Mouse (Mus musculus) forebrain, embryonic 14.5 days (tissue): ENCODE results near the gene Ttc12. TPM values are rescaled to one million over a fixed set of nuclear protein-coding genes. Genes with fewer than 3 reads are reported as not detected.
A peak's percentile ranks its signal among the peaks of the same experiment; 100 is the strongest.

Source experiments
- ATAC-seq: fragments of 200-750 bp; cut with Nextera tagmentation; 2 replicates; pipeline ENCODE4 v1.8.0; 2017; ENCODE audit warnings: mild to moderate bottlenecking, moderate library complexity
- DNase-seq: peaks from one replicate; pipeline ENCODE4 v3.0.0-alpha.2; 2015; ENCODE audit warnings: low spot score
- H3K27ac ChIP-seq: fragments of 300-500 bp; sonication (generic); 2 replicates; pipeline ENCODE4 v1.5.1; 2014; ENCODE audit warnings: low read depth, mild to moderate bottlenecking, control low read depth, low read length, moderate library complexity
- H3K27me3 ChIP-seq: fragments of 300-500 bp; sonication (generic); replicated peaks from 2 replicates; pipeline ENCODE4 v1.6.1; 2014; ENCODE audit warnings: low read length, control low read depth, mixed read lengths; ENCODE audit not compliant: control insufficient read depth, insufficient read depth
- H3K36me3 ChIP-seq: fragments of 300-500 bp; sonication (generic); 2 replicates; pipeline ENCODE4 v1.6.1; 2014; ENCODE audit warnings: low read length, control low read depth; ENCODE audit not compliant: control insufficient read depth, insufficient read depth
- H3K4me1 ChIP-seq: fragments of 300-500 bp; sonication (generic); 2 replicates; pipeline ENCODE4 v1.6.1; 2014; ENCODE audit warnings: antibody characterized with exemption, low read length, control low read depth; ENCODE audit not compliant: control insufficient read depth, insufficient read depth
- H3K4me2 ChIP-seq: fragments of 300-500 bp; sonication (generic); 2 replicates; pipeline ENCODE4 v1.6.1; 2014; ENCODE audit warnings: mild to moderate bottlenecking, control low read depth, low read length
- H3K4me3 ChIP-seq: fragments of 300-500 bp; sonication (generic); 2 replicates; pipeline ENCODE4 v1.5.1; 2014; ENCODE audit warnings: low read depth, low read length, control low read depth
- H3K9ac ChIP-seq: fragments of 300-500 bp; sonication (generic); 2 replicates; pipeline ENCODE4 v1.6.1; 2014; ENCODE audit warnings: mild to moderate bottlenecking, low read length, control low read depth, moderate library complexity
- H3K9me3 ChIP-seq: fragments of 300-500 bp; sonication (generic); replicated peaks from 2 replicates; pipeline ENCODE4 v1.6.1; 2016; ENCODE audit warnings: low read length, control low read depth, mixed read lengths; ENCODE audit not compliant: control insufficient read depth
- WGBS: fragments of 180-500 bp; shearing (Covaris S2); extraction: QIAGEN DNeasy Blood & Tissue Kit; methylation state at CpG from one replicate; pipeline ENCODE4 v1.1.7; 2014; 5-methylcytosine and 5-hydroxymethylcytosine counted together
- polyA plus RNA-seq: library from polyadenylated mRNA; unstranded; fragments of >200 nt; fragmentation: Nextera tagmentation; extraction: Ambion mirVana; gene quantifications from 2 replicates; pipeline ENCODE4 v1.2.1, GENCODE M21; 2014

Gene Ttc12
- polyA plus RNA-seq, 1 experiment from 2014 or later = 1.0 TPM

DNA sequence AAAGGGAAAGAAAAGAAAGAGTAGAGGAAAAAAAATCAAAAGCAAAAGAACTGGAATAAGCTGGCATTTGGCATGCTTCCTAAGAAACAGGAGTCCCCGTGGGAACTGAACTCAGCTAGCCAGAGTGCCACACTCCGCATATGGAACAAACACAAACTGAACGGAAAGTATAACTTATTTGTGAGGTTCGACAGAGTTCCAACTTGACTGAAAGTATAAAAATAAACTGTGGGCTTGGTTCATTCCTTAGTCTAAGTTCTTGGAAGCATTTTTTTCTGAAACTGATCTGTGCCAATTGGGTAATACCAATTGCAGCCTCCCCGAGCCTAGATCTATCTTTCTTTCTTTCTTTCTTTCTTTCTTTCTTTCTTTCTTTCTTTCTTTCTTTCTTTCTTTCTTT lies 18.6 kb upstream of the Ttc12 start:
- no peaks in the 10 kb centered on the region for H3K27me3 ChIP-seq
- 47% methylated on average over 5 of the region's 5 CpGs for WGBS
- ATAC-seq = no peak
- H3K9me3 ChIP-seq = no peaks in the 10 kb centered on the region
- no peak overlapping the region for H3K9ac ChIP-seq
- H3K36me3 ChIP-seq = peaks cover 55% of the 10 kb centered on the region
- no peak overlapping the region for H3K4me3 ChIP-seq
- H3K4me2 ChIP-seq = no peak overlapping the region
- no peak overlapping the region for H3K27ac ChIP-seq
- DNase-seq = no peak
- no peaks in the 10 kb centered on the region for H3K4me1 ChIP-seq

DNA sequence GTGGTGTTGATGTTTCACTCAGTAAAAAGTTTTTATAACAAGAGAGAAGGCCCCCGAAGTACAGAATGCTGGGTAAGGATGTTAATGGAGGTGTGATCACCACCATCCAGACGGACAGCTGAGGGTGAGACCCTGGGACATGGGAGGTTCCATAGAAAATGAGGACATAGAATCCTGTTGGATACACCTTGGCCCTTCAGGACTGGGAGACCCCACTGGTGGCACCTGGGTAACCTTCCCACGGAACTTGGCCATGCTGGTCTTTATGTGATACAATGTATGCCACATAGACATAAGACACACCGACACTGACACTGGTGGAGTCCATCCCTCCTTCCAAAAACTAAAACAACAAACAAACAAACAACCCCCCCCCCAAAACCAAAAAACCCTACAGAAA lies 16.2 kb upstream of the Ttc12 start:
- no peak overlapping the region for H3K9ac ChIP-seq
- H3K4me3 ChIP-seq = no peak overlapping the region
- H3K27ac ChIP-seq = no peak overlapping the region
- peaks cover 34% of the 10 kb centered on the region for H3K36me3 ChIP-seq
- 90% methylated on average over 4 of the region's 4 CpGs for WGBS
- no peak overlapping the region for H3K4me2 ChIP-seq
- H3K4me1 ChIP-seq = no peaks in the 10 kb centered on the region
- ATAC-seq = no peak
- no peaks in the 10 kb centered on the region for H3K9me3 ChIP-seq
- H3K27me3 ChIP-seq = no peaks in the 10 kb centered on the region
- DNase-seq = no peak

DNA sequence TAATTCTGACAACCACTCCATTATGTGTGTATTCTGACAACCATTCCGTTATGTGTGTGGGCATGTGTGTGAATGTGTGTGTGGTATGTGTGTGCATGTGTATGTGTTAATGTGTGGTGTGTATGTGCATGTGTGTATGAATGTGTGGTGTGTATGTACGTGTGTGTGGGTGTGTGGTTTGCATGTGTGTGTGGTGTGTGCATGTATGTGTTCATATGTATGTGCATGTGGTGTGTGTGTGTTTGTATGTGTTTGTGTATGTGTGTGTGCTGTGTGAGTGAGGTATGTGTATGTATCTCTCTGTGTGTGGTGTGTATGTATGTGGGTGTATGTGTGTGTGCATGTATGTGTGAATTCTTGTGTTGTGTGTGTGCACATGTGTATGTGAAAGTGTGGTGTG lies 13.9 kb upstream of the Ttc12 start:
- Histone ChIP-seq H3K27ac (no peak overlapping the region), H3K4me1 (no peaks in the 10 kb centered on the region), H3K4me3 (no peak overlapping the region), H3K27me3 (no peaks in the 10 kb centered on the region), H3K9me3 (no peaks in the 10 kb centered on the region), H3K36me3 (peaks cover 12% of the 10 kb centered on the region), H3K9ac (no peak overlapping the region), H3K4me2 (no peak overlapping the region)
- WGBS = 95% methylated on average over 2 of the region's 2 CpGs
- DNase-seq = no peak
- no peak for ATAC-seq

DNA sequence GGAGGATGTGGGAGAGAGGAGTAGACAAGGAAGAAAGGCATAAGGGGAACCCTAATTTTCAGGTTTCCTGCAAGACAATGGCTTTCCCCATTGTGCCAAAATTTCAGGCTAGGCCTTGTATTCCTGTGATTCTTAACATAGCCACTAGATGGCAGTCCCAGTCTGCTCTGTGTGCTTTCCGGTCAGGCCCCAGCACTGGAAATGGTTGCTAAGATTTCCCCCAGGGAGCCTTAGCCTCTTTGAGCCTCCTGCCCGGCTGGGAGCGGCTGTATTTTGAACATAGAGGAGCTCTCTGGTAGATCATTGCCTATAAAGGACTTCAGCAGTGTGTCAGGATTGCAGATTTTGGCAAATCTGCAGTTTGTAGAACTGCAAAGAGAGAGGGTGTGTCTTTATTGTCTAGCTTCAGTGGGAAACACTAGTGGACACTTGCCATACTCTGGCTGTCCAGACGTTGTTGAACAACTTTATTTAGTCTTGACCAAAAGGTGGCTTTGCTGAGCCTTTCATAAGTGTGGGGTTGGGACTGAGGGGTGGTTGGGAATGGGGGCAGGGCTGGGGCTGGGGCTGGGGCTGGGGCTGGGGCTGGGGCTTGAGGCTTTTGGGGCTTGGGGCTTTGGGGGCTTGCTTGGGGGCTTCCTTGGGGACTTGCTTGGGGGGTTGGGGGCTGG lies 8.1 kb upstream of the Ttc12 start:
- Histone ChIP-seq H3K4me2 (no peak overlapping the region), H3K9ac (no peak overlapping the region), H3K9me3 (no peaks in the 10 kb centered on the region), H3K27ac (no peak overlapping the region), H3K4me3 (no peak overlapping the region), H3K36me3 (no peaks in the 10 kb centered on the region), H3K4me1 (no peaks in the 10 kb centered on the region), H3K27me3 (0 out of 2 replicates have a peak, but pooled peaks cover 3% of the 10 kb centered on the region)
- ATAC-seq (peak; percentile 75), DNase-seq (peak; percentile 92)
- 3% methylated on average over 4 of the region's 4 CpGs for WGBS

DNA sequence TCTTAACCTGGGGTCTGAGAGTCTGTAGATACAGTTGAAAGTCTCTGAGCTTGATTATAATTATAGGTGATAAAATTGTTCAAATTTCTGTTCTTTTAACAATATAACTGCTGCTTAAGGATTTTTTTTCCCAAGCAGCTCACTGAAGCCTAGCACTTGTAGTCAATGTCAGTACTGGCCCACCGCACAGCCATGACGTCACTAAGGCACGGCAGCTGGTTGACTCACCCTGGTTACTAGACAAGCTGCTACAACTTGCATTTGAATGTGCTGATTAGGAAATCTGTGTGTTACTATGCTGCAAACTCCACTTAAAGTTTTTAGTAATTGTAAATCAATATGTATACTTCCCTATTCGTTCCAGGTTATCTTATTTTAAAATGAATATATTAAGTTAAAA lies 4.6 kb upstream of the Ttc12 start:
- DNase-seq = no peak
- no peak overlapping the region for H3K4me3 ChIP-seq
- WGBS = 81% methylated on average over 4 of the region's 4 CpGs

DNA sequence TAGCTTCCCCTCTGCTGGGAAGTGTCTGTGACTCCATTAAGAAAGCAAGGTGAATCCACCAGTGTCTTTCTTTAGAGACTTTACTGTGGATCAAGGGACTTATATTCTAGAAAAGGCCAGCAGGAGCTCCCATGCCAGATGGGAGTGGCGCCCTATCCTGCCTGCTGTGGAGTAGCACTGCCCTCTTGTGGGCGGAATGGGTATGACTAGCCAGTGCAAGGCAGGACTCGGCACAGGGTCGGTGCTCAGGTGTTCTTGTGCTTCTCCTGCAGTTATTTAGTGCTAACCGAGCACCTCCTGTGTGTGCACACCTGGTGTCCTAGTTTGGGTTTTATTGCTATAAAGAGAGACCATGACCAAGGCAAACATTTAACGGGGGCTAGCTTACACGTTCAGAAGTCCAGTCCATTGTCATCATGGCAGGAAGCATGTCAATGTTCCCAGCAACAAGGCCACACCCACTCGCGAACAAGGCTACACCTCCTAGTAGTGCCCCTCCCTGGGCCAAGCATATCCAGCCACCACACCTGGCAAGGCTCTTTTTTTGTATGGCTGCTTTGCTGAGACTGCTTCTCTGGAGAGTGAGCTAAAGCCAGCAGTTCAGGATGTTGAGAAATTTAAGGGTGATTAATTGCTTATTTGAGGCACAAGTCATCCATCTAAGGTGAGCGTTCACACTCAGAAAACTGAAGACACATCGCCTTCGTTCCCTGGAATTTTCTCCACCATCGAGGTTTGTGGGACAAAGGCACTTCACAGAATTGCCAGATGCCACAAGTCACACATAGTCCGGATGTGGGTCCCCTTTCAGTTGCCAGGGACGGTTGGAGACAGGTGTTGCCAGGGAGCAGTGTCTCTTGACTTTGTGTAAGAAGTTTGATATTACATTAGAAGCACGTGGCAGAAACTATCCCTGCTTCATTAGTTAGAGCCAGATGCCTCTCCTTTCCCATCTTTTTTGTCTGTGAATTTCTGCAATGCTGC lies 3.2 kb upstream of the Ttc12 start:
- ATAC-seq (peak; percentile 64; the same call in 1 of the 2 replicates), DNase-seq (peak; percentile 83)
- no peak overlapping the region for H3K9ac ChIP-seq
- no peak overlapping the region for H3K27ac ChIP-seq
- peaks cover 6% of the 10 kb centered on the region for H3K4me1 ChIP-seq
- H3K9me3 ChIP-seq = no peaks in the 10 kb centered on the region
- H3K4me2 ChIP-seq = peak overlapping the region; percentile 8; the same call in 1 of the 2 replicates
- no peaks in the 10 kb centered on the region for H3K36me3 ChIP-seq
- 0 out of 2 replicates have a peak, but pooled peaks cover 3% of the 10 kb centered on the region for H3K27me3 ChIP-seq
- WGBS = 37% methylated on average over 16 of the region's 16 CpGs
- H3K4me3 ChIP-seq = no peak overlapping the region

More for the DNA sequence above, 4.6 kb upstream of the Ttc12 start:
- Histone ChIP-seq H3K36me3 (no peaks in the 10 kb centered on the region), H3K9me3 (no peaks in the 10 kb centered on the region), H3K27me3 (0 out of 2 replicates have a peak, but pooled peaks cover 3% of the 10 kb centered on the region), H3K4me2 (no peak overlapping the region), H3K9ac (no peak overlapping the region), H3K27ac (no peak overlapping the region), H3K4me1 (peaks cover 6% of the 10 kb centered on the region)
- ATAC-seq = no peak

DNA sequence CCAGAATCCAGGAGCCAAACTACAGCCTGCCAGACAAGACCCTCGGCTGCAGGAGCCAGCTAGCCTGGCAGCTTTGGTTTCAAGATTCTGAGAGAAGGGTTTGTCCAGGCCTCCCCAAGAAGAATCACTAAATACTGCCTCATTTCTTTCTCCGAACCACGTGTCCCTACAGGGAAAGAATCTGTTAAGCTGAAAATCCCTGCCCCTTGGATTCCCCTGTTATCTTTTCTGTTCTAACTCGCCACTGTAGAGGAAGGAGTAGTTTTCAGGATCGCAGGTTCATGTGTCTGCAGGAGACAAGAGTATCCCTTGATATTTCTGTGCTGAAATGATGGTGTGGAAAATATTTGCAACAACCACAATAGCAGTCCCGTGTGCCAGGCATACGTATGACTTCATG lies 2.2 kb upstream of the Ttc12 start:
- Histone ChIP-seq H3K27me3 (0 out of 2 replicates have a peak, but pooled peaks cover 3% of the 10 kb centered on the region), H3K36me3 (no peaks in the 10 kb centered on the region), H3K4me3 (no peak overlapping the region), H3K9ac (no peak overlapping the region), H3K4me2 (no peak overlapping the region), H3K4me1 (peaks cover 6% of the 10 kb centered on the region), H3K9me3 (no peaks in the 10 kb centered on the region), H3K27ac (no peak overlapping the region)
- DNase-seq = no peak
- 77% methylated on average over 7 of the region's 7 CpGs for WGBS
- no peak for ATAC-seq

DNA sequence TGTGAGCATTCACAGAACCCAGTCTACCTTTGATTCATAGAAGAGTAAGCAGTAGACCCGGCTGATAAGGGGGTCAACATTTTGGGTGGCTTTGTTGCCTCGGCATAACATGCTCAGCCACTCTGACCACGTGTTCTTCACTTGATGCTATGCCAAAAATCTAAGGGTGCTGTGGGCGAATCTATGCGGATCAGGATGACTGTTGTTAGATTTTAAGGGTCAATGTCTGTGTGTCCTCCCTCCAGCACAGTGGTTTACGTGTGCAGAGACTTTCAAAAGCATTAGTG lies 1.6 kb upstream of the Ttc12 start:
- Histone ChIP-seq H3K27me3 (0 out of 2 replicates have a peak, but pooled peaks cover 3% of the 10 kb centered on the region), H3K4me3 (no peak overlapping the region), H3K27ac (no peak overlapping the region), H3K4me2 (no peak overlapping the region), H3K9ac (no peak overlapping the region), H3K4me1 (peaks cover 6% of the 10 kb centered on the region), H3K9me3 (no peaks in the 10 kb centered on the region), H3K36me3 (no peaks in the 10 kb centered on the region)
- ATAC-seq (no peak), DNase-seq (no peak)
- WGBS = 85% methylated on average over 6 of the region's 6 CpGs
